Mouse (Mus musculus) hindlimb bud, embryonic 11.5 days (tissue): ENCODE data around the gene Coq9.
"Not testable (repeated sequence)": the region's sequence is repeated elsewhere in the genome, so short reads cannot be mapped to it uniquely, and the experiment has no call there.

Experiments
- DNase-seq: peaks from one replicate; pipeline ENCODE4 v3.0.0-alpha.2; 2012; ENCODE audit warnings: low read depth, low spot score; ENCODE audit errors: extremely low spot score

The Coq9 gene

DNA sequence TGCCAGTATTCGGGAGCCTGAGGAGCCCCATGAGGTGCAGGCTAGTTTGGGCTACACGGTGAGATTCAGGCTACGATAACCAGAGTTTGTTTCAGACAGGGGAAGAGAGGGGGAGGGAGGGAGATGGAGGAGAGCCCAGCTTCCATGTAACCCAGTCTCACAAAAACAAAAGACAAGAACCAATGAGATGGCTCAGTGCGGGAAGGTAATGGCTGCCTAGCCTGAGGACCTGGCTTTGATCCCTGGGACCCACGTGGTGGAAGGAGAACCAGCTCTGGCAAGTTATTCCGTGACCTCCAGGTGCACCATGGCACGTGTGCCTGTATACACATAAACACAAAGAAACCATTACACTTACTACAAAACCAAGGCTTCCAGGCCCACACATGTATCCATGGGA is 17.6 kb upstream of the Coq9 start:
- no peak for DNase-seq

DNA sequence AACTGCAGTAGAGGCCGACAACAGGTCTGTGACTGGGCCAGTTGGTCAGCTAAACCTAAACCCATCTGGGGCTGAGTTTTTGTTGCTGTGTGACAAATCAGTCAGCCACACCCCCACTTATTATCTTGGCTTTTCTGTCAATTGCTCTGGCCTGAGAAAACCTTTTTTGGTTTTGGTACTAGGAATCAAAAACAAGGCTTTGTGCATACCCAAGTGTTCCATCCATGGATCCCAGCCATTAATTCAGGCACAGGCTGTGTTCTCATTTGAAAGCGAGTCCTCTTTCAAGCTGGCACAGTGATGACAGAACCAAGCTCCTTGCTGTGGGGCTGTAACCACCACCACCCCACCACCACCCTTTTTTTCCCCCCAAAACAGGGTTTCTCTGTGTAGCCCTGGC is 16.7 kb upstream of the Coq9 start:
- DNase-seq = no peak

DNA sequence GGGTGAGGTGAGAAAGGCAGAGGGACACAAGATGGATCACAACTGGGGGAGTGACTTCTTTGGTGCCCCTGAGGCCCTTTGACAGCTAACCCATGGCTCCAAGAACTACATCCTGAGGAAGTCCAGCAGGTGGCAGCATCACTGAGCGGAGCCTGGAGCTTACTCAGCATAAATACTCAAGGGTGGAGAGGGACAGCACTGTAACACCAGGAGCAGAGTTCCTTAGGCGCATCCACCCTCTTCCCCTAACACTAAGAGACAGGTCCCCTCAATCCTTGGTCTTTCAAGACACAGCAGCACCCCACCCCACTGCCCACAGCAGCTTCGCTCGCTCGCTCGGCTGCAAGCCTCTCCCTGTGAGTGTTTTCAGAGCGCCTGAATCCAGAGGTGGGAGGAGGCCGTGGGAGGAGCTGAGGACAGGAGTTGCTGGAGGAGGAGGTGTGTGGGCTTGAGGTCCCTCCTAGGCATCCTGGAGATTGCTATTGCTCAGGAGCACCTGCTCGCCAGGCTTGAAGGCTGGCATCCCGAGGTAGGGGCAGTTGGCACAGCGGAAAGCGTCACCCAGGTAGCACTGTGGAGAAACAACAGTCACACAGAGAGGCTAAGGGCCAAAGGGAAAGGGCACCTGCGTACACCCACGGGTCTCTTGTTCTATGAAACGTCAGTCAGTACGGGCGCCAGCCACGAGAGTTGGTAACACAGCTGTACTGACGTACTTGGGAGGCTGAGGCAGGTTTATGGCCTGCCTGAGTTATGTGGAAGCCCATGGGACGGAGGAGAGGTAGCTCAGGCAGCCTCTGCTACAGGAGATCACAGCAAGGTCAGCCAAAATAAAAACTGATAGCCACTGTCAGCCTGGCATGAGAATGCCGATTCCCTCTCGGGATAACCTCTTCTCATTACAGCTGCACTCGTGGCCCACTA is 15.2 kb upstream of the Coq9 start:
- DNase-seq = no peak

DNA sequence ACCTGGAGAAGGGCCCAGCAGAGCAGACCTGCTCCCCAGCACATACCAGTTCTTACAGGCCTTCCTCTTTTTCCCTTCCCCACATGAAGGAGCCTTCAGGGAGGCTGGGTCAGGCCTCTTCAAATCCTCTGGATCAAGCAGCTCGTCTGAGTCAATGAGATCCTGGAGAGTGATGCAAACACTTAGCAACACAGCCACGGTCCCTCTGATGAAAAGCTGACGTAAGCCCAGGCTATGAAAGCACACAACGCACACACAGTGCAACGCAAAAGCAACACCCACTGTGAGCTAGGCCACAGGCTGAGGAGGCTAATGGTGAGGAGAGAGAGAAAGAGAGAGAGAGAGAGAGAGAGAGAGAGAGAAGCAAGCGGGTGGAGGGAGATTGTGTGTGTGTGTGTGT is 13.0 kb upstream of the Coq9 start:
- no peak for DNase-seq

DNA sequence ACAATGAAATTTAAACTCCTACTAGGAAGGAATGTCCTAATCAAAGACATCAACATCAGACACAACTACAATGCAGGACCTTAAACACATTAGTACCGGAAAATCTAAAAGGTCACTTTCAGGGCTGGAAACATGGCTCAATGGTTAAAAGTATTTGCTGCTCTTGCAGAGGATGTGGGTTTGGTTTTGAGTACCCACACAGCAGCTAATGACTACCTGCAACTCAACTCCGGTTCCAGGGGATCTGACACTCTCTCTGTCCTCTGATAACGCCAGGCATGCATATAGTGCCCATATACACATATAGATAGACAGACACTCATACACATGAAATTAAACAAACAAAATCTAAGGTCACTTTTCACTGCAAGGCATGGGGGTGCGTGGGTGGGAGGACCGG is 11.9 kb upstream of the Coq9 start:
- no peak for DNase-seq

DNA sequence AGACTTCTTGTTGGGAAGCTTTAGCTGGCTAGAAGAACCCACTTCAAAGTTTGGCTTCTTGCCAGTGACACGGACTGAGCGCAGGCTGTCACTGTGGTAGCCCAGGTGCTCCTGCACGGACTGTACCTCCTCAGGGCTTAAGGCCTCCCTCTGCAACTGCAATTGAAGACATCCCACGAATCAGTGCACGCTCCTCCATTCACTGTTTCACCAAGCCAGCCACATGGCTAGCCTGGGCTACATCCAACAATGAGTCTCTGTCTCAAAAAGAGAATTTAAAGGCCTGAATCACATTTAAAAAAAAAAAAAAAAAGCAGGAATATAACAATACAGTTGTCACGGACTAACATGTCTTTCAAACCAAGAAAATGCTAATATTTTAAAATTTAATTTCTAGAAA is 9.8 kb upstream of the Coq9 start:
- no peak for DNase-seq

DNA sequence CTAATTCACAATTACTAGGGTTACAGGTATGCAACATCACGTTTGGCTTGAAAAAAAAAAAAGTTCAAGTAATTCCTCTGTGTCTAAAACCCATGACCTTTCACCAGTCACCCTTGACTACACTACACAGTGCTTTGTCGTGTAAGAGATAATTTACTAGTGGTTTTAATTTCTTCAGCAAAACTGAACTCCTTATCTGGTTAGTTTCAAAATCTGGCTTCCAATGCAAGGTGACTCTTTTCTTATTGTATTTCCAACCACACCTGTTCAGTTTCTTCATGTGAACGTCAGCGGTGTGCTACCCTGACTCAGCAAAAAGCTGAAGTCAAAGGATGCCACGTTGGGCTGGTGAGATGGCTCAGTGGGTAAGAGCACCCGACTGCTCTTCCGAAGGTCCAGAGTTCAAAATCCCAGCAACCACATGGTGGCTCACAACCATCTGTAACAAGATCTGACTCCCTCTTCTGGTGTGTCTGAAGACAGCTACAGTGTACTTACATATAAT is 4.2 kb upstream of the Coq9 start:
- DNase-seq = not testable (repeated sequence)

DNA sequence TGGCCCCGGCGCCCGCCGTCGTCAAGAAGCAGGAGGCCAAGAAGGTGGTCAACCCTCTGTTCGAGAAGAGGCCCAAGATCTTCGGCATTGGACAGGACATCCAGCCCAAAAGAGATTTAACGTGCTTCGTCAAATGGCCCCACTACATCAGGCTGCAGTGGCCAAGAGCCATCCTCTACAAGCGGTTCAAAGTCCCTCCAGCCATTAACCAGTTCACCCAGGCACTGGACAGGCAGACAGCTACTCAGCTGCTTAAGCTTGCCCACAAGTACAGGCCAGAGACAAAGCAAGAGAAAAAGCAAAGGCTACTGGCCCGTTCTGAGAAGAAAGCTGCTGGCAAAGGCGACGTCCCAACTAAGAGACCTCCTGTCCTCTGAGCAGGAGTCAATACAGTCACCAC is 2.4 kb upstream of the Coq9 start:
- not testable (repeated sequence) for DNase-seq

DNA sequence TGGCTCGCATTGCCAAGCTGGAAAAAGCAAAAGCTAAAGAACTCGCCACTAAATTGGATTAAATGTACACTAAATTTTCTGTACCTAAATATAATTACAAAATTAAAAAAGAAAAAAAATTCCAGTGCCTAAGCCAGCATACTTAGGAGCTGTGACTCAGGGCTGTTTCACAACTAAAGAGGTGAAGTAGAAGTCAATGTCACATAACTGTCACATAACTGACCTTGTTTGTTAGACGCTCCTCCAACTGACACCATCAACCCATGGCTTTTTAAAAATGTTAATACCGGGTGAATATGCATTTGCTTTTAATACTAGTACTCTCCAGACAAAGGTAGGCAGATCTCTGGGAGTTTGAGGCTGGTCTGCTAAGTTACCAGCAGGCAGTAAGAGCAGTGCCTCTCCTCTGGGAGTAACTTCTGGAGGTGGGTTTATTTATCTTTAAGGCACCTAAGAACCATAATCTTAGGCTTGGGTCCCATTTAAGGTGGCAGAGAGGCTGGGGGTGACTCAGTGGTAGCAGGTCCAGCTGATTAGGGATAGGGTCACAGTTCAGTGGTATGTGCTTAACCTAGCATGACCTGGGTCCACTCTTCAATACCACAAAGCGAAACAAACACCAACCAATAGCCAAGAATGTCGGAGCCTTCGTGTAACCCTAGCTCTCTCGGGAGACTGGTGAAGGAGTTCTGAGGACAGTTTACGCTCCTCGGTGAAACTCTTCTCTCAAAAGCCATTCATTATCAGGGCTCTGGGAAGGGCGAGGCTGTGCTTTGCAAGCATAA is 1.5 kb upstream of the Coq9 start:
- DNase-seq = no peak

DNA sequence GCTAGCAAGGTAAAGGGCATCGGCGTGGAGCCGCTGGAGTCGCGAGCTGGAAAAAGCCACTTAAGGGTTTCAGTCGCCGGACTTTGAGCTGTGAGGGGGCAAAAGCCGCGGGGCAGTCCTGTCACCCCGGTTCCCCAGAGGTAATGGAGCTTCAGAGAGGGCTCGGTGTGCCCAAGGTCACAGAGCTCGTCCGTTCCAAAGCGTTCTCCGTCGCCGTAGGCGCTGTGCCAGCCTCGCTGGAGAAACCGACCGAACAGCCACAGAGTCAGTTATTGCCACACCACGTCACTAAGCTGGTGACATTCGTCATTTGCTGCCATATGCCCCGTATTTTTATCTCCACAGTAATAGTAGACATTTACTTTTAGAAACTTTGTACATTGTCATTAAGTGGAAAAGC is 479 bp downstream of the Coq9 start:
- DNase-seq = no peak

DNA sequence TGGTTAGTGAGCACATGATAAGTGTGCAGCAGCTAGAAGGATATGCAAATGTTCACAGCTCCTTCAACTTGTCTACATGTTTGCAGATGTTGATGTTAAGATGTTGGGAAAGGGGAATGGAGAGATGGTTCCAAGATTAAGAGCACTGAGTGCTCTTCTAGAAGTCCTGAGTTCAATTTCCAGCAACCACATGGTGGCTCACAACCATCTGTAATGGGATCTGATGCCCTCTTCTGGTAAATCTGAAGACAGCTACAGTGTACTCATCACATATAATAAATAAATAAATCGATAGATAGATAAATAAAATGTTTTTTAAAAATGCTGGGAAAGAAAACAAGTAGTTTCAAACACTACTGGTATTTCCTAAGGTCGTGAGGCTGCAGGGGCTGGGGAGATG is 3.1 kb downstream of the Coq9 start:
- DNase-seq = no peak

DNA sequence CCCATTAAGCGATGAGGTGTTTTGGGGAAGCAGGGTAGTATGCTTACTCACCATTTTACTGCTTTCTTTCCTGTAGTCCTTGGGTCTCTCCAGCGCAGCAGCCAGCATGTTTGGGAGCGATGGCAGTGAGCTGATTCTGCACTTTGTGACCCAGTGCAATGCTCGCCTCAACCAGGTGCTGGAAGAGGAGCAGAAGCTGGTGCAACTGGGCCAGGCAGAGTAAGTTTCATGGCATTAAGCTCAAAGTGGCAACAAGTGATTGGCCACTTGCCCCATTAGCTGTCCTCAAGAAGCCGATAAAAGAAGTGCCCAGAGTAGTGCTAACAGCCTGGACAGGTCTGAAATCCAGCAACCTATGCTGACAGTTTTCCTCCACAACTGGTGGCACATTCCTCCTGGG is 11.9 kb downstream of the Coq9 start:
- no peak for DNase-seq

DNA sequence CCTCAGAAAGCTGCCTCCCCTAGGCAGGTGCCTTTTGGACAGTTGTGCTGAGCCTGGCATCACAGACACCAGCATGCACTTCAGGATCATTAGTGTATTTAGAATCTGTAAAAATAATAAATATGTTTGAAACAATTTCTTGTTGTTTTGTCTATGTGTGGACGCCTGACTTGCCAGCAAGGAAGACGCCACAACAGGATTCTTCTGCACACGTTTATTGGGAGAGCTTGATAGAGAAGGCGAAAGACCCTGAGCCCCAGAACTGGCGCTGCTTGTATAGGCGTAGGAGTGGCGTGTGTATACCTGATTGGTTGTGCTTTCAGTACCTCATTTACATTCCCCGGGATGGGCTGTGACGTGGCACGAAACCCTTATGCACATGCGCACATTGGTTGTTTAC is 16.6 kb downstream of the Coq9 start:
- not testable (repeated sequence) for DNase-seq

DNA sequence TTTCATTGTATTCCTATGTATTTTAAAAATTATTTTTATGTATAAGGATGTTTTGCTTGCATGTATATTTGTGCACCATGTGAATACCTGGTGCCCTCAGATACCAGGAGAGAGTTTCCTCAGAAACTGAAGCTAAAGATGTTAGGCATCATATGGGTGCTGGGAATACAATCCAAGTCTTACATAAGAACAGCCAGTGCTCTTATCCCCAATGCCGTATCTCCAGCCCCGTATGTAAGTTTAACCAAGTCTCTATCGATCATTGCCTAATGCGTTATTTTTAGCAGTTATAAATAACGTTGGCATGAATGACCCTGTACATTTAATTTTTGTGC is 18.9 kb downstream of the Coq9 start:
- DNase-seq = no peak

DNA sequence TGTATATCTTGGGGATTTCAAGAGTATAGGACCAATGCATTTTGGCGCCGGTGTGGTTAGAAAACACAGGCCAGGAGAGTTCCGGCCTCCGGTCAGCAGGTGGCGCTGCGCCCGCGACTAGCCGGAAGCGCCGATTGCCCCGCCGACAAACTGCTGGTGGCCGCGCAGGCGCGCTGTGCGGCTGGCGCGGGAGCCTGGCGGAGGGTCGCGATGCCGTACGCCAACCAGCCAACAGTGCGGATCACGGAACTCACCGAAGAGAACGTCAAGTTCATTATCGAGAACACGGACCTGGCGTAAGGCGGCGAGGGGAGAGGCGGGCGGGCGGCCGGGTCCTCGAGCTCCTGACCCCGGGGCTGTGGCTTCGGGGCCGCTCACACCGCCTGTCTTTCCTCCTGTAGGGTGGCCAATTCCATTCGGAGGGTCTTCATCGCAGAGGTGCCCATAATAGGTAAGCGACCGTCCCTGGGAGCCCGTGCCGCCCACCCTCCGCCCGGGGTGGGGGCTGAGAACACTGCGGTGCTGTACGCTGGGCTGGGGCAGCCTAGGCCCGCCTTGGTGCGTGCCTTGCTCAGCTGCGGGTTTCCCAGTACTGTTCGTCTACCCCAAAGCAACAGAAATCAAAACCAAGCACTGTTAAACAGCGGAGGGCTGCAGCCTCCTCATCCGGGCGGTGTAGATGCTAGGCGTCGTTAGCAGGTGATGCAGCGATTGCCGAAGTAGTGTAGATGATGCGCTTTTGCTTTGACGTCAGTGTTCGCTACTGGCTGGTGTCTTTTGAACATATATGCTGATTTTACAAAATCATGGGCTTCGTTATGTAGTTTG is 19.4 kb downstream of the Coq9 start, which contains the start of gene Polr2c:
Gene Polr2c (plus strand): TSS at position 105 of the 828 bp plus-strand sequence.
- DNase-seq = no peak

DNA sequence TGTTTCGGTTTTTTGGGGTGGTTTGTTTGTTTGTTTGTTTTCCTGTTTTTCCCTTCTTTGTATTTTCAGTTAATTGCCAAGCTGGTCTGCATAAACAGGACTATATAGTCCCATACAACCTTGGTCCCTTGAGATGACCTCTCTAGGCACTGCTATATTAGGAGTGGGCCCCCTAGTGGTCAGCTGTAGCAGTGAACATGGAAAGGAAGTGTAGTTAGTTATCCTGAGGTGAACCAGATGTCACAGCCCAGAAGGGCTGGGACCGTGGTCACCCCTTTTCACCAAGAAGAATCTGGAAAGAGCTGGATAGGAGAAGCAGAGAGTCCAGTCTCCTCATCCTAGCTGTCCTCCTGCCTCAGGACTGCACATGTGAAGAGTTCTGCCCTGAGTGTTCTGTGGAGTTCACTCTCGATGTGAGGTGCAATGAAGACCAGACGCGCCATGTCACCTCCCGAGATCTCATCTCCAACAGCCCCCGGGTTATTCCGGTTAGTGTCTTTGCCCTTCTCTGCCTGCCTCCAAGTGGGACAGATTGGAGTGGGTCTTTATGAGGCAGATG is 23.3 kb downstream of the Coq9 start:
- DNase-seq = no peak

DNA sequence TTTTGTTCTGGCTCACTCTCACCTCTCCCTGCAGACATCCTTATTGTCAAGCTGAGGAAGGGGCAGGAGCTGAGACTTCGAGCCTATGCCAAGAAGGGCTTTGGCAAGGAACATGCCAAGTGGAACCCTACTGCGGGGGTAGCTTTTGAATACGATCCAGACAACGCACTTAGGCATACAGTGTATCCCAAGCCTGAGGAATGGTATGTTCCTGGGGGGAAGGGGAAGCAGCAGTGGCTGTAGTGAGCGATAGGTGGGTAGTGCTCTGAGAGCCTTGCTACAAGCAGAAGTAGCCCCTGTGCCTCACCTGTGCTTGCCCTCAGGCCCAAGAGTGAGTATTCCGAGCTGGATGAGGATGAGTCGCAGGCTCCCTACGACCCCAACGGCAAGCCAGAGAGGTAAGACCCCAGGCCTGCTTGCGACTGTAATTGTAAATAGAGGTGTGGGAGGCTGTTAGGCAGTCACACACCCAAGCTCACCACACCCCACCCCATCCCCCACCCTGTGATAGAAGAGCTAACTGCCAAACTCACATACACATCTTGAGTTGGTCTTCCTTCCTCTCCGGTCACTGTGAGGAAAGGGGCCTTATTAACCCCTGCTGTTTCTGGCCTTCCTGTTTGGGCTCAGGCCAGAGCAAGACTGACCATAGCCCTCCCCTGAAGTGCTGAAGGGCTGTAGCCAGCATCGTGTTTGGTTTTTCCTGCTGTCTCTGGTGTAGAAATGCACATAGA is 24.5 kb downstream of the Coq9 start:
- no peak for DNase-seq

DNA sequence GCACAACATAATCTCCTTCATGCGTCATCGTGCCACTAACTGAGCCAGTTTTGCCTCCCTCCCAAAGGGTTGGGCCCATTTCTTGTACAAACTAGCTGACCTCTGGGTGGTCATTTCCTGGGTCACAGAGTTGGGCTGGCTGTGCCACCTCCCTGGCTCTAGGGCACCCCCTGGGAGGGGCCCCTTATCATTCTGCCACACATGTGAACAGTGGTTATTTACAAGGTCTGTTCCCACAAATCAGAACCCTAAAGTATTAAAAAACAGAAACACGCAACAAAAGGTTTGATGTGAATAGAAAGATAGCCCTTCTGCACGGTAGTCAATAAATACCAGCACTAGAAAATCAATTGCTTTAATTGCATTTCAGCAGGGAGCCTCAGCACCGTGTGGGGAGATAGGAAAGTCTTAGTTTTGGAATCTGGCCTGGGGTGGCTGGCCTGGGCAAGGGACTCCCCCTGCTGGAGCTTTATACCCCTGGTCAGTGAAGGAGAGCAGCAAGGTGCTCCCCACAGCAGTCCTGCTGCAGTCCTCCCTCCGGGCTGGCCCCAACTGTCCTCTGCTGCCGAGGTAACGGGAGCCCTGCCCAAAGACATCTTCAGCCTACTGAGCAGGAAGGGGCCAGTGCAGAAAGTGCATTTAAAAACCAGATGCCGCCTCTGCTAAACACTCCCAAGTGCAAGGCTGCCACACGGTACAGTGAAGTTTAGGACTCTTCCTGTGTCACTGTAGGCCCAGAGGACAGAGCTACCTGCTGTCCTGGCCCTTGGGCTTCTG is 26.0 kb downstream of the Coq9 start:
- DNase-seq = no peak

DNA sequence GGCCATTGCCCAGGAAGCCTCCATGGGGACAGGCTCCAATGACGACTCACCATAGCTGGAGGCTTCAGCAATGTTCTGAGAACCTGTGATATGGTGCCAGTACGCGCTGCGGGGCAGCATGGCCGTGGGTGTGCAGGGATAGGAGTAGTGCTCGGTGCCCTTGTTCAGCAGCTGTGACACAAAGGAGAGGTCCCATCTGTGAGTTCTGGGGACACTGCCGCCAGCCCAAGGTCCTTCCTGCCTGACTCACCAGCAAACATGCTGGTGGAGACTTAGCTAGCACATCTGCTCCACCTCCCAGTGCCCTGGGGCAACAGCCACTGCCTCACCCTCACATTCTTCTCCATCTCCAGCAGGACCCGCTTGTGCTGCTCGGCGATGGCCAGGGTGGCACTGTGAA is 27.2 kb downstream of the Coq9 start:
- no peak for DNase-seq
